Comparison of ENCODE assay signal across 12 mouse cellular contexts in the genomic region with DNA sequence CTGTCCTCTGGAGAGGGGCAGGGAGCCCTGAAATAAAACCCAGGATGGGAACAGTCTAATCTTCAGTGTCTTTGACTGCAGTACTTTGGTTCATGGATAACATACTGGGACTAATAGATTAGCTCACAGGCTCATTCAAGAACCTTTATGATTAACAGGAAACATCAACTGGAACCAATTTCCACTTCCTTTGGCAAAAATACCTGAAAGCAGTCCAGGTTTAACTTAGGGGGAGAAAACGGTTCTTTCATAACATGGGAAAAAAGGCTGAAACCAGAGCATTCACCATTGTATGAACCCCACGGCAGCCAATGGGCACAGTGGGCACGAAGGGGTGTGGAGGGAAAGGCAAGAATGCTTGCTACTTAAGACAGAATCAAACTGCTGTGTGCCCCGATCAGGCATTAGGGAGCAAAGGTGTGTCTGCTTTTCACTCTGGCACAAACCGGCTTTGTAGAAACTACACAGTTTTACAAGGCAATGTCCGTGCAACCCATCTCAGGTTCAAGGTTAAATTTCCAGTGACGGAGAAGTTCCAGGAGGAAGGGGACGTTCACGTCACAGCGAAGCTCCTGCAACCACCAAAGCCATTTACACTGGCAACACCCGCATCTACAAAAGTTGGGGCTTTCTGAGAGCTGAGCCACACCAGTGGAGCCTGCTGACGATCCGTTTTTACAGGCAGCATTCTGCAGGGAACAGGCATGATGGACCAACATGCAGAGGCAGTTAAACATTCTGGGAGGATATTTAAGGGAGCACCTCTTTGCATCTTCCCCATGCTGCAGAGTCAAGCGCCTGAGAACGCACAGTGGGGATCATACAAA.
DNase-seq lines count a peak whose midpoint lies in the region; ATAC-seq and TF ChIP-seq lines count a peak whose summit lies in the region.
"Had no signal": no experiment of that assay in that cellular context is flagged by ENCODE, and none has a peak within 500 bp of the region (broad histone marks: within the 10 kb centered on the region; RNA-seq: fewer than 3 reads in every experiment).

No protein-coding gene starts in this region.

- H3K9ac ChIP-seq in forebrain, embryonic 11.5 days (ENCODE audit: low read length), result no peak overlapping the region
- no peak overlapping the region for H3K9ac ChIP-seq in forebrain, postnatal 0 days
- 0 out of 2 replicates have a peak overlapping the region, but pooled peaks have one; percentile 5 for H3K9ac ChIP-seq in limb, embryonic 14.5 days (ENCODE audit: low read depth, low read length, severe bottlenecking)
- H3K9ac ChIP-seq: liver, embryonic 14.5 days; midbrain, embryonic 13.5 days had no signal

- TF ChIP-seq CTCF in forebrain, postnatal 0 days (IDR thresholded peaks at IDR 0.05; ENCODE audit: low read depth), result no peak
- no peak for TF ChIP-seq CTCF in kidney, adult 2 months (conservative IDR thresholded peaks at IDR 0.05; ENCODE audit: insufficient read depth, insufficient read length, low read depth, low read length)
- no peak for TF ChIP-seq CTCF in embryonic fibroblast, embryonic 13.5 days (IDR thresholded peaks at IDR 0.05; ENCODE audit: borderline replicate concordance, insufficient read depth, low read length)

- H3K9me3 ChIP-seq in forebrain, embryonic 11.5 days (ENCODE audit: control insufficient read depth, low read length), result no peaks in the 10 kb centered on the region
- no peaks in the 10 kb centered on the region for H3K9me3 ChIP-seq in forebrain, postnatal 0 days (ENCODE audit: low read length)
- H3K9me3 ChIP-seq in limb, embryonic 14.5 days (ENCODE audit: control insufficient read depth, low read length), result no peaks in the 10 kb centered on the region
- H3K9me3 ChIP-seq: midbrain, embryonic 13.5 days had no signal

- no peak for ATAC-seq in forebrain, embryonic 11.5 days (replicated peaks; ENCODE audit: low FRiP score)
- ATAC-seq in forebrain, postnatal 0 days, result no peak
- ATAC-seq in limb, embryonic 14.5 days (ENCODE audit: low FRiP score, low read depth), result no peak; the same call in 1 of the 2 replicates
- ATAC-seq: forebrain, embryonic 14.5 days had no signal

- peak; percentile 44 for DNase-seq in forebrain, embryonic 11.5 days (ENCODE audit: low spot score)
- DNase-seq in forebrain, postnatal 0 days, result no peak
- DNase-seq in kidney, adult 2 months, result peak; percentile 15
- DNase-seq in kidney, adult 8-10 months, result no peak
- no peak for DNase-seq in limb, embryonic 14.5 days (ENCODE audit: low spot score)
- no peak for DNase-seq in ovary, adult 18-20 months (ENCODE audit: low spot score)
- DNase-seq in cerebellum, adult 11-12 months, result no peak
- DNase-seq: adrenal gland, postnatal 36 days had no signal

- no peak for TF ChIP-seq POLR2A in kidney, adult 2 months (IDR thresholded peaks at IDR 0.05; ENCODE audit: low read depth, low read length)
- no peak; the same call in 1 of the 2 replicates for TF ChIP-seq POLR2A in embryonic fibroblast, embryonic 13.5 days (IDR thresholded peaks at IDR 0.05; ENCODE audit: low read depth, low read length)
- TF ChIP-seq POLR2A in limb, embryonic 14.5 days (IDR thresholded peaks at IDR 0.05; ENCODE audit: borderline replicate concordance, extremely low read depth, insufficient read depth, insufficient read length), result no peak

- peaks cover 8% of the 10 kb centered on the region; the same call in 1 of the 2 replicates for H3K4me1 ChIP-seq in forebrain, embryonic 11.5 days (replicated peaks; ENCODE audit: control insufficient read depth, insufficient read depth, low read length)
- peaks cover 16% of the 10 kb centered on the region; the same call in 1 of the 2 replicates for H3K4me1 ChIP-seq in forebrain, postnatal 0 days (ENCODE audit: insufficient read depth)
- peaks cover 5% of the 10 kb centered on the region; the same call in 1 of the 2 replicates for H3K4me1 ChIP-seq in kidney, adult 2 months (ENCODE audit: control insufficient read depth, insufficient read depth, low read length)
- H3K4me1 ChIP-seq in embryonic fibroblast, embryonic 13.5 days (ENCODE audit: control insufficient read depth, insufficient read depth, low read length), result peaks cover 43% of the 10 kb centered on the region
- H3K4me1 ChIP-seq in limb, embryonic 14.5 days (ENCODE audit: control insufficient read depth, insufficient read depth, low read length), result peaks cover 44% of the 10 kb centered on the region

- H3K27ac ChIP-seq in forebrain, embryonic 11.5 days (ENCODE audit: low read depth, low read length), result no peak overlapping the region
- no peak overlapping the region for H3K27ac ChIP-seq in forebrain, postnatal 0 days (ENCODE audit: low read depth, low read length)
- H3K27ac ChIP-seq in kidney, adult 2 months (ENCODE audit: insufficient read depth, low read depth, low read length), result no peak overlapping the region
- peak overlapping the region; percentile 98 for H3K27ac ChIP-seq in embryonic fibroblast, embryonic 13.5 days (ENCODE audit: insufficient read depth, low read length)
- H3K27ac ChIP-seq in limb, embryonic 14.5 days (replicated peaks; ENCODE audit: low read depth, low read length), result peak overlapping the region; percentile 86
- H3K27ac ChIP-seq: liver, embryonic 14.5 days had no signal

- no peak overlapping the region for H3K4me2 ChIP-seq in forebrain, embryonic 11.5 days (ENCODE audit: low read depth, low read length, severe bottlenecking)
- H3K4me2 ChIP-seq in forebrain, postnatal 0 days (ENCODE audit: low read depth), result no peak overlapping the region
- peak overlapping the region; percentile 44 for H3K4me2 ChIP-seq in limb, embryonic 14.5 days (replicated peaks; ENCODE audit: low read depth, low read length, severe bottlenecking)
- H3K4me2 ChIP-seq: midbrain, embryonic 13.5 days had no signal

- no peaks in the 10 kb centered on the region for H3K27me3 ChIP-seq in forebrain, embryonic 11.5 days (ENCODE audit: control insufficient read depth, insufficient read depth, low read length)
- no peaks in the 10 kb centered on the region for H3K27me3 ChIP-seq in forebrain, postnatal 0 days (ENCODE audit: insufficient read depth, low read length)
- H3K27me3 ChIP-seq in kidney, adult 2 months (replicated peaks; ENCODE audit: control insufficient read depth, insufficient read depth, low read length), result no peaks in the 10 kb centered on the region
- no peaks in the 10 kb centered on the region for H3K27me3 ChIP-seq in limb, embryonic 14.5 days (ENCODE audit: control insufficient read depth, insufficient read depth, low read length)

- 83% methylated on average over 15 of the region's 15 CpGs for WGBS in forebrain, embryonic 11.5 days
- 72% methylated on average over 15 of the region's 15 CpGs for WGBS in forebrain, postnatal 0 days
- 39% methylated on average over 15 of the region's 15 CpGs for WGBS in kidney, adult 2 months
- 12% methylated on average over 15 of the region's 15 CpGs for WGBS in limb, embryonic 14.5 days

- no peak overlapping the region for H3K4me3 ChIP-seq in forebrain, embryonic 11.5 days (ENCODE audit: low read depth, low read length)
- H3K4me3 ChIP-seq in forebrain, postnatal 0 days (ENCODE audit: low read depth, low read length), result no peak overlapping the region
- no peak overlapping the region for H3K4me3 ChIP-seq in kidney, adult 2 months (ENCODE audit: insufficient read depth, low read depth, low read length)
- H3K4me3 ChIP-seq in embryonic fibroblast, embryonic 13.5 days (ENCODE audit: insufficient read depth, low read length), result no peak overlapping the region
- H3K4me3 ChIP-seq in limb, embryonic 14.5 days (replicated peaks; ENCODE audit: low read length), result peak overlapping the region; percentile 20
- H3K4me3 ChIP-seq: midbrain, embryonic 13.5 days had no signal

- H3K36me3 ChIP-seq in forebrain, embryonic 11.5 days (ENCODE audit: control insufficient read depth, insufficient read depth, low read length), result no peaks in the 10 kb centered on the region
- H3K36me3 ChIP-seq in forebrain, postnatal 0 days (ENCODE audit: insufficient read depth), result no peaks in the 10 kb centered on the region
- no peaks in the 10 kb centered on the region for H3K36me3 ChIP-seq in kidney, adult 2 months (ENCODE audit: control insufficient read depth, insufficient read depth, low read length)
- no peaks in the 10 kb centered on the region for H3K36me3 ChIP-seq in limb, embryonic 14.5 days (ENCODE audit: control insufficient read depth, insufficient read depth, low read length)
- H3K36me3 ChIP-seq: midbrain, embryonic 13.5 days had no signal

Comparison
In these comparisons a context has a peak if more than half of its experiments do, and no peak if none do; other contexts are left out.
1. DNase-seq: peak in forebrain, embryonic 11.5 days (single experiment) and kidney, adult 2 months (single experiment); none in forebrain, postnatal 0 days (single experiment), kidney, adult 8-10 months (0 of 2), limb, embryonic 14.5 days (single experiment), ovary, adult 18-20 months (single experiment) and cerebellum, adult 11-12 months (single experiment).
2. H3K27ac ChIP-seq: peak in embryonic fibroblast, embryonic 13.5 days (single experiment) and limb, embryonic 14.5 days (single experiment); none in forebrain, embryonic 11.5 days (single experiment), forebrain, postnatal 0 days (single experiment) and kidney, adult 2 months (single experiment).